Mouse (Mus musculus) left cerebral cortex, postnatal 36 days (tissue): ENCODE results near the gene Htr1f. TPM values are rescaled to one million over a fixed set of nuclear protein-coding genes. Genes with fewer than 3 reads are reported as not detected.

Experiments
- DNase-seq, 2 experiments: peaks; one replicate each; pipeline ENCODE4 v3.0.0; 2021 to 2022; ENCODE audit warnings: low spot score in 2 of 2, mixed read lengths in 1 of 2
- intact Hi-C: fragments of 180-260 bp; cut with DNase I; formaldehyde crosslinking; loops from one replicate; pipeline ENCODE4 v1.15.1; 2025
- total RNA-seq, 2 experiments: library from RNA; stranded (reverse); gene quantifications; 2 replicates each; pipeline ENCODE4 v1.2.3; 2021

The Htr1f gene
- total RNA-seq, 2 experiments from 2014 or later: 6.7 to 7.5 TPM

- DNase-seq: no peak
- intact Hi-C loops: no loop called here
These were observed 131.0 kb downstream of the Htr1f start for GRCm38 (mm10) chr16:64974636-64975035.

- no peak for DNase-seq
- intact Hi-C loops: no loop called here
These were observed 131.9 kb downstream of the Htr1f start for GRCm38 (mm10) chr16:64973533-64974305.

GRCm38 (mm10) chr16:64961690-64962089, 144.0 kb downstream of the Htr1f start:
- intact Hi-C loops: no loop called here
- no peak for DNase-seq

- intact Hi-C loops: no loop called here
These were observed 163.9 kb downstream of the Htr1f start for GRCm38 (mm10) chr16:64941646-64942195.

GRCm38 (mm10) chr16:64934793-64935192, 170.9 kb downstream of the Htr1f start:
- no peak for DNase-seq
- intact Hi-C loops: no loop called here

More at GRCm38 (mm10) chr16:64941646-64942195, 163.9 kb downstream of the Htr1f start:
- DNase-seq: no peak

- peak; percentile 26 to 36 for DNase-seq
- intact Hi-C loops: no loop called here
These were observed 171.6 kb downstream of the Htr1f start for GRCm38 (mm10) chr16:64934011-64934410.

GRCm38 (mm10) chr16:64923500-64923899, 182.2 kb downstream of the Htr1f start:
- intact Hi-C loops: no loop called here
- no peak for DNase-seq

- no peak for DNase-seq
- intact Hi-C loops: loop anchor here (5.0 to 10.0 kb wide), 3 partner anchors 564 to 1106 kb away; no protein-coding TSS in a partner anchor
These were observed 196.9 kb downstream of the Htr1f start for GRCm38 (mm10) chr16:64908747-64909146.

- intact Hi-C loops: loop anchor here (5.0 to 10.0 kb wide), 3 partner anchors 565 to 1108 kb away; no protein-coding TSS in a partner anchor
- DNase-seq: no peak
These were observed 198.5 kb downstream of the Htr1f start for GRCm38 (mm10) chr16:64907112-64907511.

- intact Hi-C loops: loop anchor here (2.0 to 10.0 kb wide), 3 partner anchors 593 to 1111 kb away; no protein-coding TSS in a partner anchor
These were observed 202.3 kb downstream of the Htr1f start for GRCm38 (mm10) chr16:64903328-64903727.

GRCm38 (mm10) chr16:64899084-64899483, 206.6 kb downstream of the Htr1f start:
- intact Hi-C loops: no loop called here

More at GRCm38 (mm10) chr16:64903328-64903727, 202.3 kb downstream of the Htr1f start:
- DNase-seq: no peak

GRCm38 (mm10) chr16:64889496-64889895, 216.2 kb downstream of the Htr1f start:
- intact Hi-C loops: no loop called here
- no peak for DNase-seq

More at GRCm38 (mm10) chr16:64899084-64899483, 206.6 kb downstream of the Htr1f start:
- DNase-seq: no peak

GRCm38 (mm10) chr16:64885547-64885946, 220.1 kb downstream of the Htr1f start:
- no peak for DNase-seq
- intact Hi-C loops: no loop called here

GRCm38 (mm10) chr16:64885142-64885541, 220.5 kb downstream of the Htr1f start:
- no peak for DNase-seq
- intact Hi-C loops: no loop called here

GRCm38 (mm10) chr16:64884420-64884838, 221.2 kb downstream of the Htr1f start:
- intact Hi-C loops: no loop called here
- DNase-seq: no peak

GRCm38 (mm10) chr16:64883896-64884295, 221.8 kb downstream of the Htr1f start:
- no peak for DNase-seq
- intact Hi-C loops: no loop called here

- no peak for DNase-seq
- intact Hi-C loops: no loop called here
These were observed 224.2 kb downstream of the Htr1f start for GRCm38 (mm10) chr16:64881442-64881841.

- intact Hi-C loops: no loop called here
- no peak for DNase-seq
These were observed 224.7 kb downstream of the Htr1f start for GRCm38 (mm10) chr16:64880986-64881385.

- no peak for DNase-seq
- intact Hi-C loops: no loop called here
These were observed 225.9 kb downstream of the Htr1f start for GRCm38 (mm10) chr16:64879735-64880134.

GRCm38 (mm10) chr16:64878611-64879132, 227.0 kb downstream of the Htr1f start:
- DNase-seq: no peak
- intact Hi-C loops: no loop called here

GRCm38 (mm10) chr16:64877314-64877713, 228.3 kb downstream of the Htr1f start:
- intact Hi-C loops: no loop called here
- no peak for DNase-seq
